Mouse (Mus musculus) ovary, postnatal 14 days (tissue): ENCODE data around the gene Rps15.
"Not testable (repeated sequence)": the region's sequence is repeated elsewhere in the genome, so short reads cannot be mapped to it uniquely, and the experiment has no call there.

Experiments
- DNase-seq: peaks from one replicate; pipeline ENCODE4 v3.0.0; 2022; ENCODE audit warnings: low spot score

The Rps15 gene

GRCm38 (mm10) chr10:80292251-80293146, at the start of gene Rps15:
Gene Rps15 (plus strand): TSS chr10:80292453.
- peak; percentile 89 for DNase-seq

- no peak for DNase-seq
Measured at GRCm38 (mm10) chr10:80242607-80243006, 49.6 kb upstream of the Rps15 start.

- no peak for DNase-seq
Measured at GRCm38 (mm10) chr10:80244791-80245399, 47.4 kb upstream of the Rps15 start.

GRCm38 (mm10) chr10:80245600-80245999, 46.7 kb upstream of the Rps15 start:
- DNase-seq: peak; percentile 81

- no peak for DNase-seq
Measured at GRCm38 (mm10) chr10:80247849-80248248, 44.4 kb upstream of the Rps15 start.

- DNase-seq: not testable (repeated sequence)
Measured at GRCm38 (mm10) chr10:80248437-80248836, 43.8 kb upstream of the Rps15 start.

GRCm38 (mm10) chr10:80248971-80249640, 43.1 kb upstream of the Rps15 start, which contains the start of gene Ndufs7:
Gene Ndufs7 (plus strand): TSS chr10:80249121.
- peak; percentile 95 for DNase-seq

- no peak for DNase-seq
Measured at GRCm38 (mm10) chr10:80250059-80250458, 42.2 kb upstream of the Rps15 start.

- no peak for DNase-seq
Measured at GRCm38 (mm10) chr10:80250573-80250972, 41.7 kb upstream of the Rps15 start.

- DNase-seq: no peak
Measured at GRCm38 (mm10) chr10:80252011-80252410, 40.2 kb upstream of the Rps15 start.

- DNase-seq: no peak
Measured at GRCm38 (mm10) chr10:80252493-80253274, 39.6 kb upstream of the Rps15 start.

- DNase-seq: no peak
Measured at GRCm38 (mm10) chr10:80253551-80253950, 38.7 kb upstream of the Rps15 start.

- no peak for DNase-seq
Measured at GRCm38 (mm10) chr10:80254331-80255297, 37.6 kb upstream of the Rps15 start.

- no peak for DNase-seq
Measured at GRCm38 (mm10) chr10:80255881-80256535, 36.2 kb upstream of the Rps15 start.

- no peak for DNase-seq
Measured at GRCm38 (mm10) chr10:80257936-80258335, 34.3 kb upstream of the Rps15 start.

- DNase-seq: no peak
Measured at GRCm38 (mm10) chr10:80258752-80259462, 33.3 kb upstream of the Rps15 start.

- DNase-seq: no peak
Measured at GRCm38 (mm10) chr10:80259463-80259805, 32.8 kb upstream of the Rps15 start.

GRCm38 (mm10) chr10:80259861-80260641, 32.2 kb upstream of the Rps15 start:
- peak; percentile 38 for DNase-seq
